Mouse (Mus musculus): ENCODE measurements around the gene Cyb561d2. TPM values are rescaled to one million over a fixed set of nuclear protein-coding genes. Genes with fewer than 3 reads are reported as not detected.

The Cyb561d2 gene
- polyA plus RNA-seq, 1 experiment from 2014 or later, result 21.9 TPM

DNA sequence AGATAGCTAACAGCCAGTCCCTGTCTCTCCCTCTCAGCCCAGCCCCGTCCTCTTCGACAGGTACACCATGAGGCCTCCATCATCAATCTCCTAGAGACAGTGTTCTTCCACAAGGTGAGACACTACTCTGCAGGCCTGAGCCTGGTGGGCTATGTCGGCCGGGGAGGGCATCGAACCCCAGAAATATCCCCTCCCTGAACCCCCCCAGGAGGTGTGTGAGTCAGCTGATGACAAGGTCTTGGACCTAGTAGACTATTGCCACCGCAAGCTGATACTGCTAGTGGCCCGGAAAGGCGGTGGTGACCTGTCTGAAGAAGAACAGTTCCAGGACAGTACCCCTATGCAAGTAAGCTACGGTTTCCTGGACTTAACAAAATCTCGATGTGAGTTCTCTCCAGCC is 6.8 kb upstream of the Cyb561d2 start:
- no peak for ATAC-seq (ENCODE audit: insufficient read depth, low FRiP score, low TSS enrichment)
- Histone ChIP-seq H3K27ac (ENCODE audit: low read depth, low read length) (no peak overlapping the region), H3K9me3 (ENCODE audit: control insufficient read depth, low read length) (no peaks in the 10 kb centered on the region), H3K4me1 (ENCODE audit: control insufficient read depth, insufficient read depth, low read length) (peaks cover 26% of the 10 kb centered on the region), H3K4me2 (ENCODE audit: low read depth) (no peak overlapping the region), H3K36me3 (ENCODE audit: control insufficient read depth, insufficient read depth, low read length) (peaks cover 2% of the 10 kb centered on the region; the same call in 1 of the 2 replicates), H3K9ac (ENCODE audit: low read length) (no peak overlapping the region), H3K4me3 (ENCODE audit: low read depth, low read length) (no peak overlapping the region), H3K27me3 (ENCODE audit: control insufficient read depth, insufficient read depth, low read length) (peaks cover 30% of the 10 kb centered on the region)
- WGBS, result 88% methylated on average over 10 of the region's 10 CpGs
- DNase-seq (ENCODE audit: low spot score), result no peak

GRCm38 (mm10) chr9:107547957-107548356 is 6.0 kb upstream of the Cyb561d2 start:
- no peak for ATAC-seq (ENCODE audit: insufficient read depth, low FRiP score, low TSS enrichment)

GRCm38 (mm10) chr9:107547026-107547425 is 5.0 kb upstream of the Cyb561d2 start, which contains the start of gene Zmynd10:
Zmynd10 (plus strand) TSS chr9:107547298.
- peak; percentile 52 for ATAC-seq (ENCODE audit: insufficient read depth, low FRiP score, low TSS enrichment)
- Histone ChIP-seq H3K9ac (ENCODE audit: low read length) (no peak within 1 kb of the TSS), H3K36me3 (ENCODE audit: control insufficient read depth, insufficient read depth, low read length) (peaks cover 2% of the 10 kb centered on the region; the same call in 1 of the 2 replicates), H3K4me3 (ENCODE audit: low read depth, low read length) (no peak within 1 kb of the TSS), H3K27me3 (ENCODE audit: control insufficient read depth, insufficient read depth, low read length) (peaks cover 24% of the 10 kb centered on the region), H3K4me2 (ENCODE audit: low read depth) (peak within 1 kb of the TSS; percentile 29), H3K4me1 (ENCODE audit: control insufficient read depth, insufficient read depth, low read length) (peaks cover 28% of the 10 kb centered on the region), H3K27ac (ENCODE audit: low read depth, low read length) (no peak within 1 kb of the TSS), H3K9me3 (ENCODE audit: control insufficient read depth, low read length) (no peaks in the 10 kb centered on the region)
- peak; percentile 88 for DNase-seq (ENCODE audit: low spot score)
- 4% methylated on average over 20 of the region's 20 CpGs for WGBS

More at GRCm38 (mm10) chr9:107547957-107548356, 6.0 kb upstream of the Cyb561d2 start:
- Histone ChIP-seq H3K4me3 (ENCODE audit: low read depth, low read length) (no peak overlapping the region), H3K36me3 (ENCODE audit: control insufficient read depth, insufficient read depth, low read length) (peaks cover 2% of the 10 kb centered on the region; the same call in 1 of the 2 replicates), H3K9me3 (ENCODE audit: control insufficient read depth, low read length) (no peaks in the 10 kb centered on the region), H3K4me1 (ENCODE audit: control insufficient read depth, insufficient read depth, low read length) (peaks cover 21% of the 10 kb centered on the region), H3K27ac (ENCODE audit: low read depth, low read length) (no peak overlapping the region), H3K27me3 (ENCODE audit: control insufficient read depth, insufficient read depth, low read length) (peaks cover 29% of the 10 kb centered on the region), H3K4me2 (ENCODE audit: low read depth) (no peak overlapping the region), H3K9ac (ENCODE audit: low read length) (no peak overlapping the region)
- WGBS, result 88% methylated on average over 5 of the region's 5 CpGs
- no peak for DNase-seq (ENCODE audit: low spot score)

DNA sequence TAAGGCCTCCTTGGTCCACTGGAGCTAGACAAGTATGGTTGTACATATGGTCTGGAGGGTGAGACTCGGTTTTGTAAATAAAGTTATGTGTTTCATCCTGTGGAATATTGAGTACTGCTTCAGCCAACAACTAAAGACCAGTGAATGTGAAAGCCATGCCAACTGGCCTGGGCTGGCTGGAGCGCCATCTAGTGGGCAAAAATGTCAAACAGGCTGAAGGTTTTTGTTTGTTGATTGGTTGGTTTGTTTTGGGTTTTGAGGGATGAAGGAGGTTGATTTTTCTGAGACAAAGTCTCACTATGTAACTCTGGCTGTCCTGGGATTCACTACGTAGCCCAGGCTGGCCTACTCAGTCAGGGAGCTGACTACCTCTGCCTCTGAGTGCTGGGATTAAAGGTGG is 3.6 kb upstream of the Cyb561d2 start:
- Histone ChIP-seq H3K4me2 (ENCODE audit: low read depth) (no peak overlapping the region), H3K9ac (ENCODE audit: low read length) (no peak overlapping the region), H3K27ac (ENCODE audit: low read depth, low read length) (no peak overlapping the region), H3K4me3 (ENCODE audit: low read depth, low read length) (no peak overlapping the region), H3K9me3 (ENCODE audit: control insufficient read depth, low read length) (no peaks in the 10 kb centered on the region), H3K4me1 (ENCODE audit: control insufficient read depth, insufficient read depth, low read length) (peaks cover 22% of the 10 kb centered on the region), H3K36me3 (ENCODE audit: control insufficient read depth, insufficient read depth, low read length) (peaks cover 2% of the 10 kb centered on the region; the same call in 1 of the 2 replicates), H3K27me3 (ENCODE audit: control insufficient read depth, insufficient read depth, low read length) (peaks cover 10% of the 10 kb centered on the region)
- DNase-seq (ENCODE audit: low spot score) (peak; percentile 80), ATAC-seq (ENCODE audit: insufficient read depth, low FRiP score, low TSS enrichment) (no peak)
- WGBS, result 4% methylated on average over 3 of the region's 3 CpGs

- ATAC-seq (ENCODE audit: insufficient read depth, low FRiP score, low TSS enrichment), result no peak
- Histone ChIP-seq H3K9me3 (ENCODE audit: control insufficient read depth, low read length) (no peaks in the 10 kb centered on the region), H3K36me3 (ENCODE audit: control insufficient read depth, insufficient read depth, low read length) (peaks cover 2% of the 10 kb centered on the region; the same call in 1 of the 2 replicates), H3K27me3 (ENCODE audit: control insufficient read depth, insufficient read depth, low read length) (peaks cover 6% of the 10 kb centered on the region), H3K27ac (ENCODE audit: low read depth, low read length) (no peak overlapping the region), H3K4me3 (ENCODE audit: low read depth, low read length) (no peak overlapping the region), H3K4me2 (ENCODE audit: low read depth) (no peak overlapping the region), H3K9ac (ENCODE audit: low read length) (no peak overlapping the region), H3K4me1 (ENCODE audit: control insufficient read depth, insufficient read depth, low read length) (peaks cover 22% of the 10 kb centered on the region)
- no peak for DNase-seq (ENCODE audit: low spot score)
- 83% methylated on average over 10 of the region's 10 CpGs for WGBS
Measured at GRCm38 (mm10) chr9:107545199-107545598, 3.2 kb upstream of the Cyb561d2 start.

- no peak overlapping the region for H3K4me2 ChIP-seq (ENCODE audit: low read depth)
- peaks cover 3% of the 10 kb centered on the region for H3K36me3 ChIP-seq (ENCODE audit: control insufficient read depth, insufficient read depth, low read length)
- no peak for ATAC-seq (ENCODE audit: insufficient read depth, low FRiP score, low TSS enrichment)
- WGBS, result 92% methylated on average over 12 of the region's 12 CpGs
- peaks cover 22% of the 10 kb centered on the region for H3K4me1 ChIP-seq (ENCODE audit: control insufficient read depth, insufficient read depth, low read length)
- no peak overlapping the region for H3K4me3 ChIP-seq (ENCODE audit: low read depth, low read length)
- no peak for DNase-seq (ENCODE audit: low spot score)
- no peaks in the 10 kb centered on the region for H3K9me3 ChIP-seq (ENCODE audit: control insufficient read depth, low read length)
- peaks cover 1% of the 10 kb centered on the region; the same call in 1 of the 2 replicates for H3K27me3 ChIP-seq (ENCODE audit: control insufficient read depth, insufficient read depth, low read length)
- H3K27ac ChIP-seq (ENCODE audit: low read depth, low read length), result no peak overlapping the region
- H3K9ac ChIP-seq (ENCODE audit: low read length), result no peak overlapping the region
Measured at GRCm38 (mm10) chr9:107544729-107545128, 2.7 kb upstream of the Cyb561d2 start.

GRCm38 (mm10) chr9:107544196-107544700 is 2.3 kb upstream of the Cyb561d2 start:
- H3K9me3 ChIP-seq (ENCODE audit: control insufficient read depth, low read length), result no peaks in the 10 kb centered on the region

DNA sequence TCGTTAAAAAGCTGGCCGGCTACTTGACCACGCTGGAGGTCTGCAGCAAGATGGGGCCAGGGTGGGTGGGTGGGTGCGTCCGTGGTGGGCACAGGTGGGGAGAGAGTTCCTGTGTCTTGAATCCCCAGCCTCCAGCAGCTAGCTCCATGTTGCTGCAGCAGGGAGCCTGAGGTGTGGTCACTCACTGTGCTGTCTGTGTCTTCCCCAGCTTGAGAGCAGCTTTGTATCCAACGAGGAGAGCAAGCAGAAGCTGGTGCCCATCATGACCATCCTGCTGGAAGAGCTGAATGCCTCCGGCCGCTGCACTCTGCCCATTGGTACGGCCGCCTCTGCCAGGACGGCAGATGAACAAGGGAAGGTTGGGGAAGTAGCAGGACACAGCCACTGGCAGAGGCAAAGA is 1.3 kb upstream of the Cyb561d2 start:
- H3K9ac ChIP-seq (ENCODE audit: low read length), result no peak overlapping the region
- H3K4me3 ChIP-seq (ENCODE audit: low read depth, low read length), result no peak overlapping the region; the same call in 1 of the 2 replicates
- no peak overlapping the region for H3K27ac ChIP-seq (ENCODE audit: low read depth, low read length)
- no peak for ATAC-seq (ENCODE audit: insufficient read depth, low FRiP score, low TSS enrichment)
- no peaks in the 10 kb centered on the region for H3K9me3 ChIP-seq (ENCODE audit: control insufficient read depth, low read length)
- no peak overlapping the region for H3K4me2 ChIP-seq (ENCODE audit: low read depth)
- peaks cover 22% of the 10 kb centered on the region for H3K4me1 ChIP-seq (ENCODE audit: control insufficient read depth, insufficient read depth, low read length)
- H3K27me3 ChIP-seq (ENCODE audit: control insufficient read depth, insufficient read depth, low read length), result no peaks in the 10 kb centered on the region
- DNase-seq (ENCODE audit: low spot score), result no peak
- 84% methylated on average over 11 of the region's 11 CpGs for WGBS
- peaks cover 10% of the 10 kb centered on the region for H3K36me3 ChIP-seq (ENCODE audit: control insufficient read depth, insufficient read depth, low read length)

More at GRCm38 (mm10) chr9:107544196-107544700, 2.3 kb upstream of the Cyb561d2 start:
- Histone ChIP-seq H3K4me3 (ENCODE audit: low read depth, low read length) (no peak overlapping the region), H3K4me1 (ENCODE audit: control insufficient read depth, insufficient read depth, low read length) (peaks cover 22% of the 10 kb centered on the region), H3K27me3 (ENCODE audit: control insufficient read depth, insufficient read depth, low read length) (no peaks in the 10 kb centered on the region), H3K4me2 (ENCODE audit: low read depth) (no peak overlapping the region), H3K9ac (ENCODE audit: low read length) (no peak overlapping the region), H3K27ac (ENCODE audit: low read depth, low read length) (no peak overlapping the region), H3K36me3 (ENCODE audit: control insufficient read depth, insufficient read depth, low read length) (peaks cover 8% of the 10 kb centered on the region)
- DNase-seq (ENCODE audit: low spot score), result no peak
- WGBS, result 95% methylated on average over 17 of the region's 17 CpGs
- no peak for ATAC-seq (ENCODE audit: insufficient read depth, low FRiP score, low TSS enrichment)

DNA sequence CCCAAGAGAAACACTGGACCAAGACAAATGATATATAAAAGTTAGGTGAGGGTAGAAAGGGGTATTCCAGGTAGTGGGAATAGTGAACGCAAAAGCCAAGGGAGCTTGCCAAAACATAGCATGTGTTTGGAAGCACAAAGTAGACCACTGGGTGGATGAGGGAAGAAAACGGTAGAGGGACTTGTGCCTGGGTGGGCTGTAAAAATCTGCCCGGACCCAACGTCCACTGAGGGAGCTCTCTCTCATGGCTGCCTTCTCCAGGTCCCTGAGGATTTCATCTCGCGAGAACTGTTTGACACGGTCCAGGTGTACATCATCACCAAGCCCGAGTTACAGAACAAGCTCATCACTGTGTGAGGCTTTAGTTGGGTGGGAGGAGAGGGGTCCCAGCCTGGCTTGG is 728 bp upstream of the Cyb561d2 start:
- H3K27me3 ChIP-seq (ENCODE audit: control insufficient read depth, insufficient read depth, low read length), result no peaks in the 10 kb centered on the region
- no peak for ATAC-seq (ENCODE audit: insufficient read depth, low FRiP score, low TSS enrichment)
- no peak overlapping the region for H3K27ac ChIP-seq (ENCODE audit: low read depth, low read length)
- H3K4me2 ChIP-seq (ENCODE audit: low read depth), result peak overlapping the region; percentile 85
- 47% methylated on average over 8 of the region's 8 CpGs for WGBS
- peak overlapping the region; percentile 52 for H3K4me3 ChIP-seq (ENCODE audit: low read depth, low read length)
- H3K36me3 ChIP-seq (ENCODE audit: control insufficient read depth, insufficient read depth, low read length), result peaks cover 15% of the 10 kb centered on the region
- H3K4me1 ChIP-seq (ENCODE audit: control insufficient read depth, insufficient read depth, low read length), result peaks cover 22% of the 10 kb centered on the region
- no peaks in the 10 kb centered on the region for H3K9me3 ChIP-seq (ENCODE audit: control insufficient read depth, low read length)
- no peak for DNase-seq (ENCODE audit: low spot score)
- peak overlapping the region; percentile 65 for H3K9ac ChIP-seq (ENCODE audit: low read length)
